Mouse (Mus musculus): ENCODE measurements at regions not wholly inside any gene's neighbourhood (a gene's known extent, or its start where the extent isn't known, plus 50 kb on each side); places are given as distances from the start of the nearest gene placed in this dataset.

GRCm38 (mm10) chr1:35823496-35823895, 244.7 kb upstream of the Hs6st1 start:
- TF ChIP-seq CTCF (IDR thresholded peaks at IDR 0.05; ENCODE audit: low read depth, low read length) (no peak), POLR2A (IDR thresholded peaks at IDR 0.05; ENCODE audit: extremely low read depth, insufficient read depth, low read length) (no peak)
